Mouse (Mus musculus): Measurements from ENCODE around the gene Rap1gap2. TPM values are rescaled to one million over a fixed set of nuclear protein-coding genes. Genes with fewer than 3 reads are reported as not detected.

Rap1gap2 gene
- polyA plus RNA-seq, 1 experiment from 2014 or later, result 0.35 TPM

GRCm38 (mm10) chr11:74613428-74613827 is 2.7 kb upstream of the Rap1gap2 start:
- Histone ChIP-seq H3K27me3 (ENCODE audit: control insufficient read depth, insufficient read depth, low read length) (peaks cover 27% of the 10 kb centered on the region), H3K4me3 (ENCODE audit: low read depth, low read length) (no peak overlapping the region), H3K4me1 (ENCODE audit: control insufficient read depth, insufficient read depth, low read length) (peaks cover 5% of the 10 kb centered on the region; the same call in 1 of the 2 replicates), H3K27ac (replicated peaks; ENCODE audit: low read depth, low read length) (no peak overlapping the region), H3K9me3 (ENCODE audit: control insufficient read depth, low read length) (no peaks in the 10 kb centered on the region), H3K9ac (ENCODE audit: low read length) (no peak overlapping the region), H3K4me2 (ENCODE audit: low read depth, severe bottlenecking) (no peak overlapping the region), H3K36me3 (ENCODE audit: control insufficient read depth, insufficient read depth, low read length) (no peaks in the 10 kb centered on the region)
- DNase-seq (ENCODE audit: low spot score) (no peak), ATAC-seq (ENCODE audit: insufficient number of reproducible peaks, low FRiP score, low TSS enrichment, low read depth) (no peak)
- 66% methylated on average over 4 of the region's 4 CpGs for WGBS

GRCm38 (mm10) chr11:74611437-74611836 is 722 bp upstream of the Rap1gap2 start:
- Histone ChIP-seq H3K4me2 (ENCODE audit: low read depth, severe bottlenecking) (no peak overlapping the region), H3K9me3 (ENCODE audit: control insufficient read depth, low read length) (no peaks in the 10 kb centered on the region), H3K9ac (ENCODE audit: low read length) (no peak overlapping the region), H3K4me3 (ENCODE audit: low read depth, low read length) (no peak overlapping the region), H3K27me3 (ENCODE audit: control insufficient read depth, insufficient read depth, low read length) (peaks cover 27% of the 10 kb centered on the region), H3K4me1 (ENCODE audit: control insufficient read depth, insufficient read depth, low read length) (peaks cover 5% of the 10 kb centered on the region; the same call in 1 of the 2 replicates), H3K27ac (replicated peaks; ENCODE audit: low read depth, low read length) (no peak overlapping the region), H3K36me3 (ENCODE audit: control insufficient read depth, insufficient read depth, low read length) (no peaks in the 10 kb centered on the region)
- DNase-seq (ENCODE audit: low spot score) (peak; percentile 30), ATAC-seq (ENCODE audit: insufficient number of reproducible peaks, low FRiP score, low TSS enrichment, low read depth) (no peak)
- WGBS, result 22% methylated on average over 7 of the region's 7 CpGs

- Histone ChIP-seq H3K36me3 (ENCODE audit: control insufficient read depth, insufficient read depth, low read length) (no peaks in the 10 kb centered on the region), H3K27me3 (ENCODE audit: control insufficient read depth, insufficient read depth, low read length) (peaks cover 27% of the 10 kb centered on the region), H3K4me3 (ENCODE audit: low read depth, low read length) (peak overlapping the region; percentile 24; the same call in 1 of the 2 replicates), H3K9me3 (ENCODE audit: control insufficient read depth, low read length) (no peaks in the 10 kb centered on the region), H3K4me1 (ENCODE audit: control insufficient read depth, insufficient read depth, low read length) (peaks cover 5% of the 10 kb centered on the region; the same call in 1 of the 2 replicates), H3K4me2 (ENCODE audit: low read depth, severe bottlenecking) (no peak overlapping the region), H3K9ac (ENCODE audit: low read length) (no peak overlapping the region), H3K27ac (replicated peaks; ENCODE audit: low read depth, low read length) (no peak overlapping the region)
- ATAC-seq (ENCODE audit: insufficient number of reproducible peaks, low FRiP score, low TSS enrichment, low read depth) (no peak), DNase-seq (ENCODE audit: low spot score) (no peak)
- 17% methylated on average over 5 of the region's 5 CpGs for WGBS
These were observed 647 bp downstream of the Rap1gap2 start for GRCm38 (mm10) chr11:74610068-74610467.

- ATAC-seq (ENCODE audit: insufficient number of reproducible peaks, low FRiP score, low TSS enrichment, low read depth), result no peak
- DNase-seq (ENCODE audit: low spot score), result no peak
- WGBS, result 94% methylated on average over 1 of the region's 1 CpGs
- Histone ChIP-seq H3K4me3 (ENCODE audit: low read depth, low read length) (no peak overlapping the region), H3K4me2 (ENCODE audit: low read depth, severe bottlenecking) (no peak overlapping the region), H3K27ac (replicated peaks; ENCODE audit: low read depth, low read length) (no peak overlapping the region), H3K9me3 (ENCODE audit: control insufficient read depth, low read length) (no peaks in the 10 kb centered on the region), H3K27me3 (ENCODE audit: control insufficient read depth, insufficient read depth, low read length) (no peaks in the 10 kb centered on the region), H3K9ac (ENCODE audit: low read length) (no peak overlapping the region), H3K36me3 (ENCODE audit: control insufficient read depth, insufficient read depth, low read length) (no peaks in the 10 kb centered on the region), H3K4me1 (ENCODE audit: control insufficient read depth, insufficient read depth, low read length) (no peaks in the 10 kb centered on the region)
These were observed 8.4 kb downstream of the Rap1gap2 start for GRCm38 (mm10) chr11:74602286-74602685.

DNA sequence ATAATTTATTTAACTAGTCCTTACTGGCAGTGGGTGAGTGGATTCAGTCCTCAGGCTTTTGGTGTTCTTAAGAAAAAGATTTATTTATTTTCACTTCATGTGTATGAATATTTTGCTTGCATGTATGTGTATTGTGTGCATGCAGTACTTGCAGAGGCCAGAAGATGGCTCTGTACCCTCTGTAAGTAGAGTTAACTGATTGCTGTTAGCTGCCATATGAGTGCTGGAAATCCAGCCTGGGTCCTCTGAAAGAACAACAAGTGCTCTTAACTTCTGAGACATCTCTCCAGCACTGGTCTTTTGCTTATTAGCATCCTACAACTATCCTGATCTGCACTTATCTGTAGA is 12.8 kb downstream of the Rap1gap2 start:
- Histone ChIP-seq H3K27ac (replicated peaks; ENCODE audit: low read depth, low read length) (no peak overlapping the region), H3K9me3 (ENCODE audit: control insufficient read depth, low read length) (no peaks in the 10 kb centered on the region), H3K9ac (ENCODE audit: low read length) (no peak overlapping the region), H3K4me3 (ENCODE audit: low read depth, low read length) (no peak overlapping the region), H3K4me2 (ENCODE audit: low read depth, severe bottlenecking) (no peak overlapping the region), H3K36me3 (ENCODE audit: control insufficient read depth, insufficient read depth, low read length) (no peaks in the 10 kb centered on the region), H3K27me3 (ENCODE audit: control insufficient read depth, insufficient read depth, low read length) (no peaks in the 10 kb centered on the region), H3K4me1 (ENCODE audit: control insufficient read depth, insufficient read depth, low read length) (no peaks in the 10 kb centered on the region)
- DNase-seq (ENCODE audit: low spot score) (no peak), ATAC-seq (ENCODE audit: insufficient number of reproducible peaks, low FRiP score, low TSS enrichment, low read depth) (no peak)

DNA sequence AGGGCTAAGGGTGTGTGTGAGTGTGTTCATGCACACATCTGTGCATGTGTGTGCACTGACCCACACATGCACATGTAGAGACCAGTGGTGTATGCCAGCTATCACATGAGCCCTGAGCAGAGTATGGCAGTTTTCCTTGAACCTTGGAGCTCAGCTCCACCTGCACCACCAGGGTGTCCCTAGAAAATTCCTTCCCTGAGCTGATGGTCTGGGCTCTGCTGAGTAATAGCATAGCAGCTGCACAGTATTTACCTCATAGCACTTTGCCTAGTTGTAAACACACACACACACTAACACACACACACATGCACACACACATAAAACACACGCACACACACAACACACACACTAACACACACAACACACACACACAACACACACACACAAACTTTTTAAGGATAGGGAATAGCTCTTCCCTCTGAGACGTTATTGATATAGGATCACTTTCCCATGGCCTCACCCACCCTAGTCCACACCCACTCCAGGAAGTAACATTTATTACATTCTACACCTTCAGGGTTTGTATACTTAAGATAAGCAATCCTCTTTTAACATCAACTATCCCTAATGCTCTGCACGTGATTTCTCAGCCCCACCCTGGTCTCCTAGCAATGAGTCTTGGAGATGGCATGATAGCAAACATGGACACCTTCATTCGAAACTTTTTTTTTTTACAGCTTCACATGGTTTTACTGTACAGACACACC is 13.3 kb downstream of the Rap1gap2 start:
- WGBS, result 70% methylated on average over 4 of the region's 4 CpGs
- no peaks in the 10 kb centered on the region for H3K9me3 ChIP-seq (ENCODE audit: control insufficient read depth, low read length)
- H3K4me2 ChIP-seq (ENCODE audit: low read depth, severe bottlenecking), result no peak overlapping the region
- no peaks in the 10 kb centered on the region for H3K36me3 ChIP-seq (ENCODE audit: control insufficient read depth, insufficient read depth, low read length)
- no peak overlapping the region for H3K27ac ChIP-seq (replicated peaks; ENCODE audit: low read depth, low read length)
- no peak overlapping the region for H3K9ac ChIP-seq (ENCODE audit: low read length)
- H3K4me1 ChIP-seq (ENCODE audit: control insufficient read depth, insufficient read depth, low read length), result no peaks in the 10 kb centered on the region
- H3K27me3 ChIP-seq (ENCODE audit: control insufficient read depth, insufficient read depth, low read length), result peaks cover under 1% of the 10 kb centered on the region; the same call in 1 of the 2 replicates
- no peak overlapping the region for H3K4me3 ChIP-seq (ENCODE audit: low read depth, low read length)
- DNase-seq (ENCODE audit: low spot score) (no peak), ATAC-seq (ENCODE audit: insufficient number of reproducible peaks, low FRiP score, low TSS enrichment, low read depth) (no peak)

DNA sequence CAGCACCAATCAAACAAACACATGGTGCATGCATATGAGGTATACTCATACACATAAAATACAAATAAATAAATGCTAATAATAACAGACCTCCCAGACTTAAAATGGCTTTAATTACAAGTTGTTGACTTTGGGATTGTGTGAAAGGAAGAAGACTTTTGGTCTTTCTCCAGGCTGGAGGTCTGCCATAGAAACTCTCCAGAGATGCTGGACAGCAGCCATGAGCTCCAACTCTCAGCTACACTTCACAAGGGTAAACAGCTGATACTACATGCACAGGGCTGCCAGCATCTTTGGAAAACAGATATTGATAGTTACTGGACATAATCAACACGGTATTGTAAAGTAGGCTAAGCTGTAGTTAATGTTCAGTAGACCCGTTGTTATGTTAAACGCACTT is 18.5 kb downstream of the Rap1gap2 start:
- ATAC-seq (ENCODE audit: insufficient number of reproducible peaks, low FRiP score, low TSS enrichment, low read depth), result no peak

DNA sequence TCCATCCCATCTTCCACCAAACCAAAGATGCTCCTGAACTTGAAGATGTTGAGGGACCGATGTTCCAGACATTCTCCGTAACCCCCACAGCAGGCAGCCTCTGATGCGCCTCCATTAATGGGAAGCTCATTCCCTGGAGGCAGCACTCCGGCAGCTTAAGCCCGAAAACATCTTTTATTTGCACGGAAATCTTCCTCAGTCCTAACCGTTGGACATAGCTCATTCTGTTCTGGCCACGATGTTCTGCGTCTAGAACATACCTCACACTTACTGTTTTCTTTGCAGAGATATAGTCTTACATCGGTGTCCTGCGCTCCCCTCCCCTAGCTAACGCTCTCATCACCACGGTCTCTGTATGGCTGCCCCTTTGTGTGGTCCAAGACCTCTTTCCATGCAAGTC is 20.0 kb downstream of the Rap1gap2 start:
- Histone ChIP-seq H3K4me1 (ENCODE audit: control insufficient read depth, insufficient read depth, low read length) (0 out of 2 replicates have a peak, but pooled peaks cover 8% of the 10 kb centered on the region), H3K4me3 (ENCODE audit: low read depth, low read length) (no peak overlapping the region), H3K9me3 (ENCODE audit: control insufficient read depth, low read length) (no peaks in the 10 kb centered on the region), H3K9ac (ENCODE audit: low read length) (no peak overlapping the region), H3K4me2 (ENCODE audit: low read depth, severe bottlenecking) (no peak overlapping the region; the same call in 1 of the 2 replicates), H3K27ac (replicated peaks; ENCODE audit: low read depth, low read length) (no peak overlapping the region), H3K27me3 (ENCODE audit: control insufficient read depth, insufficient read depth, low read length) (peaks cover 43% of the 10 kb centered on the region), H3K36me3 (ENCODE audit: control insufficient read depth, insufficient read depth, low read length) (no peaks in the 10 kb centered on the region)
- no peak for ATAC-seq (ENCODE audit: insufficient number of reproducible peaks, low FRiP score, low TSS enrichment, low read depth)
- no peak for DNase-seq (ENCODE audit: low spot score)
- WGBS, result 30% methylated on average over 13 of the region's 13 CpGs

More for the DNA sequence above, 18.5 kb downstream of the Rap1gap2 start:
- Histone ChIP-seq H3K4me3 (ENCODE audit: low read depth, low read length) (no peak overlapping the region), H3K27me3 (ENCODE audit: control insufficient read depth, insufficient read depth, low read length) (peaks cover 43% of the 10 kb centered on the region), H3K4me2 (ENCODE audit: low read depth, severe bottlenecking) (no peak overlapping the region), H3K9me3 (ENCODE audit: control insufficient read depth, low read length) (no peaks in the 10 kb centered on the region), H3K9ac (ENCODE audit: low read length) (no peak overlapping the region), H3K4me1 (ENCODE audit: control insufficient read depth, insufficient read depth, low read length) (0 out of 2 replicates have a peak, but pooled peaks cover 8% of the 10 kb centered on the region), H3K27ac (replicated peaks; ENCODE audit: low read depth, low read length) (no peak overlapping the region), H3K36me3 (ENCODE audit: control insufficient read depth, insufficient read depth, low read length) (no peaks in the 10 kb centered on the region)
- DNase-seq (ENCODE audit: low spot score), result no peak
- WGBS, result 84% methylated on average over 3 of the region's 3 CpGs

DNA sequence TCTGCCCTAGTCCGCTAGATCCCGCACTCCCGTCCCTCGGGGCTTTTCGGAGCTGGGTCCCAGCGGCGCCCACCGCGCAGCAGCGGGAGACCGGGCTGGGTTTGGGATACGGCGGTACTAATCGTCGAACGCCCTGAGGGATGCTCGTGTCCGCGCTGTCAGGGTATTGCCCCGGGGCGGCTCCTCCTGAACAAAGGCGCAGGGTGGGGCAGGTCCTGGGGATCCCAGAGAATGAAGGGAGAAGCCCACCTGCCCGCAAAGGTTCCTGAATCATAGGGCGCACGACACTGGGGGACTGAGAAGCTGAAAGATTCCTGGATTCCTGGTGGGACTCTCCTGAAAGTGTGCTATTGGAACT is 20.5 kb downstream of the Rap1gap2 start:
- H3K27me3 ChIP-seq (ENCODE audit: control insufficient read depth, insufficient read depth, low read length), result peaks cover 43% of the 10 kb centered on the region
- under 1% methylated on average over 25 of the region's 25 CpGs for WGBS
- no peak for ATAC-seq (ENCODE audit: insufficient number of reproducible peaks, low FRiP score, low TSS enrichment, low read depth)

More for the DNA sequence above, 20.5 kb downstream of the Rap1gap2 start:
- Histone ChIP-seq H3K4me1 (ENCODE audit: control insufficient read depth, insufficient read depth, low read length) (0 out of 2 replicates have a peak, but pooled peaks cover 8% of the 10 kb centered on the region), H3K27ac (replicated peaks; ENCODE audit: low read depth, low read length) (no peak overlapping the region), H3K4me2 (ENCODE audit: low read depth, severe bottlenecking) (peak overlapping the region; percentile 63), H3K9ac (ENCODE audit: low read length) (no peak overlapping the region), H3K4me3 (ENCODE audit: low read depth, low read length) (peak overlapping the region; percentile 34), H3K36me3 (ENCODE audit: control insufficient read depth, insufficient read depth, low read length) (no peaks in the 10 kb centered on the region), H3K9me3 (ENCODE audit: control insufficient read depth, low read length) (no peaks in the 10 kb centered on the region)
- DNase-seq (ENCODE audit: low spot score), result no peak
